Mouse (Mus musculus): ENCODE measurements around the gene Ywhag. TPM values are rescaled to one million over a fixed set of nuclear protein-coding genes. Genes with fewer than 3 reads are reported as not detected.

The Ywhag gene
- polyA plus RNA-seq, 1 experiment = 148 TPM

- H3K9me3 ChIP-seq = no peaks in the 10 kb centered on the region
- peak overlapping the region; percentile 90 for H3K4me3 ChIP-seq (replicated peaks)
- TF ChIP-seq FLI1 (IDR thresholded peaks at IDR 0.05; ENCODE audit: low read length) (no peak), GATA1 (IDR thresholded peaks at IDR 0.05; ENCODE audit: borderline replicate concordance, low read length) (no peak)
- H3K36me3 ChIP-seq (replicated peaks; ENCODE audit: low read length) = no peaks in the 10 kb centered on the region
- peaks cover 38% of the 10 kb centered on the region for H3K4me1 ChIP-seq
- H3K27me3 ChIP-seq (replicated peaks) = peaks cover 39% of the 10 kb centered on the region
These were observed 56.6 kb downstream of the Ywhag start for GRCm38 (mm10) chr5:135877831-135878231.

- H3K4me1 ChIP-seq = peaks cover 38% of the 10 kb centered on the region
- peak overlapping the region; percentile 90 for H3K4me3 ChIP-seq (replicated peaks)
- H3K36me3 ChIP-seq (replicated peaks; ENCODE audit: low read length) = no peaks in the 10 kb centered on the region
- no peak for TF ChIP-seq FLI1 (IDR thresholded peaks at IDR 0.05; ENCODE audit: low read length)
- no peak for TF ChIP-seq GATA1 (IDR thresholded peaks at IDR 0.05; ENCODE audit: borderline replicate concordance, low read length)
- H3K27me3 ChIP-seq (replicated peaks) = peaks cover 38% of the 10 kb centered on the region
- no peaks in the 10 kb centered on the region for H3K9me3 ChIP-seq
These were observed 57.2 kb downstream of the Ywhag start for GRCm38 (mm10) chr5:135877180-135877579.

GRCm38 (mm10) chr5:135873753-135874152 is 60.7 kb downstream of the Ywhag start:
- Histone ChIP-seq H3K9me3 (no peaks in the 10 kb centered on the region), H3K27me3 (replicated peaks) (peaks cover 61% of the 10 kb centered on the region), H3K36me3 (replicated peaks; ENCODE audit: low read length) (no peaks in the 10 kb centered on the region), H3K4me1 (peaks cover 27% of the 10 kb centered on the region), H3K4me3 (replicated peaks) (no peak overlapping the region)
- TF ChIP-seq FLI1 (IDR thresholded peaks at IDR 0.05; ENCODE audit: low read length) = no peak
- TF ChIP-seq GATA1 (IDR thresholded peaks at IDR 0.05; ENCODE audit: borderline replicate concordance, low read length) = no peak

- TF ChIP-seq GATA1 (IDR thresholded peaks at IDR 0.05; ENCODE audit: borderline replicate concordance, low read length) = no peak
- TF ChIP-seq FLI1 (IDR thresholded peaks at IDR 0.05; ENCODE audit: low read length) = no peak
- H3K27me3 ChIP-seq (replicated peaks) = peaks cover 69% of the 10 kb centered on the region
- no peaks in the 10 kb centered on the region for H3K36me3 ChIP-seq (replicated peaks; ENCODE audit: low read length)
- peaks cover 31% of the 10 kb centered on the region for H3K4me1 ChIP-seq
- H3K9me3 ChIP-seq = no peaks in the 10 kb centered on the region
- H3K4me3 ChIP-seq (replicated peaks) = no peak overlapping the region
These were observed 61.4 kb downstream of the Ywhag start for GRCm38 (mm10) chr5:135872996-135873395.

- Histone ChIP-seq H3K4me1 (peaks cover 26% of the 10 kb centered on the region), H3K27me3 (replicated peaks) (peaks cover 87% of the 10 kb centered on the region), H3K36me3 (replicated peaks; ENCODE audit: low read length) (no peaks in the 10 kb centered on the region), H3K4me3 (replicated peaks) (no peak overlapping the region), H3K9me3 (no peaks in the 10 kb centered on the region)
- TF ChIP-seq GATA1 (IDR thresholded peaks at IDR 0.05; ENCODE audit: borderline replicate concordance, low read length) (no peak), FLI1 (IDR thresholded peaks at IDR 0.05; ENCODE audit: low read length) (no peak)
These were observed 63.9 kb downstream of the Ywhag start for GRCm38 (mm10) chr5:135870505-135870904.

GRCm38 (mm10) chr5:135869661-135870423 is 64.6 kb downstream of the Ywhag start:
- Histone ChIP-seq H3K36me3 (replicated peaks; ENCODE audit: low read length) (no peaks in the 10 kb centered on the region), H3K9me3 (no peaks in the 10 kb centered on the region), H3K4me1 (peaks cover 26% of the 10 kb centered on the region), H3K27me3 (replicated peaks) (peaks cover 90% of the 10 kb centered on the region), H3K4me3 (replicated peaks) (no peak overlapping the region)
- TF ChIP-seq FLI1 (IDR thresholded peaks at IDR 0.05; ENCODE audit: low read length) (no peak), GATA1 (IDR thresholded peaks at IDR 0.05; ENCODE audit: borderline replicate concordance, low read length) (no peak)

- no peaks in the 10 kb centered on the region for H3K36me3 ChIP-seq (replicated peaks; ENCODE audit: low read length)
- no peak overlapping the region for H3K4me3 ChIP-seq (replicated peaks)
- no peak for TF ChIP-seq GATA1 (IDR thresholded peaks at IDR 0.05; ENCODE audit: borderline replicate concordance, low read length)
- peaks cover 9% of the 10 kb centered on the region for H3K9me3 ChIP-seq
- H3K27me3 ChIP-seq (replicated peaks) = peaks cover 90% of the 10 kb centered on the region
- peaks cover 24% of the 10 kb centered on the region for H3K4me1 ChIP-seq
These were observed 65.8 kb downstream of the Ywhag start for GRCm38 (mm10) chr5:135868653-135869052.

- no peaks in the 10 kb centered on the region for H3K36me3 ChIP-seq (replicated peaks; ENCODE audit: low read length)
- TF ChIP-seq GATA1 (IDR thresholded peaks at IDR 0.05; ENCODE audit: borderline replicate concordance, low read length) (no peak), FLI1 (IDR thresholded peaks at IDR 0.05; ENCODE audit: low read length) (no peak)
- H3K9me3 ChIP-seq = peaks cover 9% of the 10 kb centered on the region
- H3K4me3 ChIP-seq (replicated peaks) = peak overlapping the region; percentile 67
- peaks cover 17% of the 10 kb centered on the region for H3K4me1 ChIP-seq
- H3K27me3 ChIP-seq (replicated peaks) = peaks cover 86% of the 10 kb centered on the region
These were observed 66.5 kb downstream of the Ywhag start for GRCm38 (mm10) chr5:135867637-135868593.

GRCm38 (mm10) chr5:135866662-135867061 is 67.8 kb downstream of the Ywhag start:
- Histone ChIP-seq H3K9me3 (peaks cover 9% of the 10 kb centered on the region), H3K36me3 (replicated peaks; ENCODE audit: low read length) (no peaks in the 10 kb centered on the region), H3K27me3 (replicated peaks) (peaks cover 90% of the 10 kb centered on the region), H3K4me1 (peaks cover 19% of the 10 kb centered on the region), H3K4me3 (replicated peaks) (no peak overlapping the region)
- no peak for TF ChIP-seq FLI1 (IDR thresholded peaks at IDR 0.05; ENCODE audit: low read length)
- no peak for TF ChIP-seq GATA1 (IDR thresholded peaks at IDR 0.05; ENCODE audit: borderline replicate concordance, low read length)

Other genes starting within 250 kb of the Ywhag start
- 13.5 and 55.6 TPM in 2 replicates for gene Tmem120a, start 190.2 kb downstream of the Ywhag start, polyA plus RNA-seq (2012; ENCODE audit: insufficient read depth, low replicate concordance)
- not detected in 2 replicates for gene Styxl1, start 156.2 kb downstream of the Ywhag start, polyA plus RNA-seq (2012; ENCODE audit: insufficient read depth, low replicate concordance)
- gene Mdh2, start 156.1 kb downstream of the Ywhag start, polyA plus RNA-seq (2012; ENCODE audit: insufficient read depth, low replicate concordance) = 386 and 408 TPM in 2 replicates
- 0.13 and 1.9 TPM in 2 replicates for gene Srrm3, start 127.7 kb downstream of the Ywhag start, polyA plus RNA-seq (2012; ENCODE audit: insufficient read depth, low replicate concordance)
- 0.79 TPM in 1 of 2 replicates, not detected in the other for gene Hspb1, start 46.7 kb downstream of the Ywhag start, polyA plus RNA-seq (2012; ENCODE audit: insufficient read depth, low replicate concordance)
- 5.0 and 13.7 TPM in 2 replicates for gene Ssc4d, start 39.9 kb upstream of the Ywhag start, polyA plus RNA-seq (2012; ENCODE audit: insufficient read depth, low replicate concordance)
- gene Zp3, start 45.5 kb upstream of the Ywhag start, polyA plus RNA-seq (2012; ENCODE audit: insufficient read depth, low replicate concordance) = not detected in 2 replicates
- 23.7 and 30.1 TPM in 2 replicates for gene Dtx2, start 60.2 kb upstream of the Ywhag start, polyA plus RNA-seq (2012; ENCODE audit: insufficient read depth, low replicate concordance)
- gene Upk3b, start 103.9 kb upstream of the Ywhag start, polyA plus RNA-seq (2012; ENCODE audit: insufficient read depth, low replicate concordance) = 0.06 TPM in 1 of 2 replicates, not detected in the other
- gene Upk3bl, start 119.9 kb upstream of the Ywhag start, polyA plus RNA-seq (2012; ENCODE audit: insufficient read depth, low replicate concordance) = not detected in 2 replicates
- 4.4 and 18.1 TPM in 2 replicates for gene Rasa4, start 149.3 kb upstream of the Ywhag start, polyA plus RNA-seq (2012; ENCODE audit: insufficient read depth, low replicate concordance)
- gene Polr2j, start 182.0 kb upstream of the Ywhag start, polyA plus RNA-seq (2012; ENCODE audit: insufficient read depth, low replicate concordance) = 14.7 and 91.2 TPM in 2 replicates
- 47.2 and 54.5 TPM in 2 replicates for gene Lrwd1, start 201.5 kb upstream of the Ywhag start, polyA plus RNA-seq (2012; ENCODE audit: insufficient read depth, low replicate concordance)
- 37.3 and 77.1 TPM in 2 replicates for gene Alkbh4, start 201.5 kb upstream of the Ywhag start, polyA plus RNA-seq (2012; ENCODE audit: insufficient read depth, low replicate concordance)
- gene Orai2, start 236.1 kb upstream of the Ywhag start, polyA plus RNA-seq (2012; ENCODE audit: insufficient read depth, low replicate concordance) = 23.2 and 25.7 TPM in 2 replicates